Mouse (Mus musculus) hindbrain, embryonic 16.5 days (tissue): ENCODE measurements around the gene Klhl42. TPM values are rescaled to one million over a fixed set of nuclear protein-coding genes. Genes with fewer than 3 reads are reported as not detected.

Experiments
- ATAC-seq: fragments of 200-750 bp; cut with Nextera tagmentation; 2 replicates; pipeline ENCODE4 v1.8.0; 2017; ENCODE audit warnings: moderate TSS enrichment, moderate library complexity
- H3K27ac ChIP-seq: fragments of 300-500 bp; sonication (generic); 2 replicates; pipeline ENCODE4 v1.5.1; 2014; ENCODE audit warnings: low read depth, mild to moderate bottlenecking, control low read depth, low read length, moderate library complexity
- H3K27me3 ChIP-seq: fragments of 300-500 bp; sonication (generic); replicated peaks from 2 replicates; pipeline ENCODE4 v1.6.1; 2014; ENCODE audit warnings: low read length; ENCODE audit not compliant: control insufficient read depth, insufficient read depth
- H3K36me3 ChIP-seq: fragments of 300-500 bp; sonication (generic); 2 replicates; pipeline ENCODE4 v1.6.1; 2014; ENCODE audit warnings: mild to moderate bottlenecking, low read length, moderate library complexity, mixed read lengths; ENCODE audit not compliant: control insufficient read depth, insufficient read depth
- H3K4me1 ChIP-seq: fragments of 300-500 bp; sonication (generic); 2 replicates; pipeline ENCODE4 v1.6.1; 2014; ENCODE audit warnings: low read depth, low read length; ENCODE audit not compliant: control insufficient read depth, insufficient read depth
- H3K4me2 ChIP-seq: fragments of 300-500 bp; sonication (generic); 2 replicates; pipeline ENCODE4 v1.6.1; 2014; ENCODE audit warnings: mild to moderate bottlenecking, low read length, control low read depth, moderate library complexity
- H3K4me3 ChIP-seq: fragments of 300-500 bp; sonication (generic); 2 replicates; pipeline ENCODE4 v1.5.1; 2014; ENCODE audit warnings: mild to moderate bottlenecking, low read length, control low read depth, moderate library complexity
- H3K9ac ChIP-seq: fragments of 300-500 bp; sonication (generic); 2 replicates; pipeline ENCODE4 v1.6.1; 2014; ENCODE audit warnings: low read depth, mild to moderate bottlenecking, control low read depth, low read length, moderate library complexity
- H3K9me3 ChIP-seq: fragments of 300-500 bp; sonication (generic); 2 replicates; pipeline ENCODE4 v1.6.1; 2014; ENCODE audit warnings: mild to moderate bottlenecking, low read length, moderate library complexity; ENCODE audit not compliant: control insufficient read depth
- WGBS: fragments of 180-500 bp; shearing (Covaris S2); extraction: QIAGEN DNeasy Blood & Tissue Kit; methylation state at CpG from one replicate; pipeline ENCODE4 v1.1.7; 2014; 5-methylcytosine and 5-hydroxymethylcytosine counted together
- polyA plus RNA-seq: library from polyadenylated mRNA; unstranded; fragments of >200 nt; fragmentation: Nextera tagmentation; extraction: Ambion mirVana; gene quantifications from 2 replicates; pipeline ENCODE4 v1.2.1, GENCODE M21; 2015

The Klhl42 gene
- polyA plus RNA-seq, 1 experiment from 2014 or later: 6.3 TPM

- H3K4me2 ChIP-seq: no peak overlapping the region
- no peak for ATAC-seq
- H3K9ac ChIP-seq: no peak overlapping the region
- H3K4me3 ChIP-seq: no peak overlapping the region
- peaks cover 10% of the 10 kb centered on the region for H3K4me1 ChIP-seq
- no peaks in the 10 kb centered on the region for H3K9me3 ChIP-seq
- H3K27ac ChIP-seq: no peak overlapping the region
- H3K36me3 ChIP-seq: no peaks in the 10 kb centered on the region
- H3K27me3 ChIP-seq: no peaks in the 10 kb centered on the region
- WGBS: 65% methylated on average over 7 of the region's 7 CpGs
Observed at GRCm38 (mm10) chr6:147085398-147086040, 5.7 kb upstream of the Klhl42 start.

- Histone ChIP-seq H3K9ac (peak within 1 kb of the TSS; percentile 45; the same call in 1 of the 2 replicates), H3K9me3 (no peaks in the 10 kb centered on the region), H3K27ac (no peak within 1 kb of the TSS), H3K27me3 (no peaks in the 10 kb centered on the region), H3K36me3 (no peaks in the 10 kb centered on the region), H3K4me1 (peaks cover 14% of the 10 kb centered on the region), H3K4me2 (peak within 1 kb of the TSS; percentile 58), H3K4me3 (peak within 1 kb of the TSS; percentile 19; the same call in 1 of the 2 replicates)
- whole genome bisulfite sequencing: 7% methylated on average over 20 of the region's 20 CpGs
- no peak for ATAC-seq
Observed at GRCm38 (mm10) chr6:147086594-147087225, 4.5 kb upstream of the Klhl42 start, which contains the start of gene Mansc4. Mansc4 (minus strand) TSS chr6:147087032.

- Histone ChIP-seq H3K27ac (no peak overlapping the region), H3K27me3 (no peaks in the 10 kb centered on the region), H3K4me3 (no peak overlapping the region), H3K4me2 (no peak overlapping the region), H3K4me1 (peaks cover 21% of the 10 kb centered on the region), H3K36me3 (no peaks in the 10 kb centered on the region), H3K9ac (no peak overlapping the region), H3K9me3 (no peaks in the 10 kb centered on the region)
- WGBS: 42% methylated on average over 6 of the region's 7 CpGs
- ATAC-seq: no peak
Observed at GRCm38 (mm10) chr6:147087736-147088135, 3.4 kb upstream of the Klhl42 start.

- WGBS: 78% methylated on average over 3 of the region's 3 CpGs
- no peak overlapping the region for H3K4me2 ChIP-seq
- H3K9ac ChIP-seq: no peak overlapping the region
- H3K9me3 ChIP-seq: no peaks in the 10 kb centered on the region
- ATAC-seq: no peak
- no peaks in the 10 kb centered on the region for H3K27me3 ChIP-seq
- H3K4me3 ChIP-seq: no peak overlapping the region
- no peak overlapping the region for H3K27ac ChIP-seq
- peaks cover 24% of the 10 kb centered on the region for H3K4me1 ChIP-seq
- no peaks in the 10 kb centered on the region for H3K36me3 ChIP-seq
Observed at GRCm38 (mm10) chr6:147088517-147088916, 2.7 kb upstream of the Klhl42 start.

- 63% methylated on average over 5 of the region's 5 CpGs for WGBS
Observed at GRCm38 (mm10) chr6:147090191-147090590, 988 bp upstream of the Klhl42 start.

GRCm38 (mm10) chr6:147092136-147092535 is 957 bp downstream of the Klhl42 start:
- H3K36me3 ChIP-seq: peaks cover 2% of the 10 kb centered on the region; the same call in 1 of the 2 replicates
- no peaks in the 10 kb centered on the region for H3K9me3 ChIP-seq
- peak overlapping the region; percentile 89 for H3K4me2 ChIP-seq
- H3K27ac ChIP-seq: peak overlapping the region; percentile 91
- no peaks in the 10 kb centered on the region for H3K27me3 ChIP-seq
- peak overlapping the region; percentile 65 for H3K4me3 ChIP-seq
- H3K9ac ChIP-seq: peak overlapping the region; percentile 94
- peaks cover 31% of the 10 kb centered on the region for H3K4me1 ChIP-seq
- ATAC-seq: peak; percentile 3; the same call in 1 of the 2 replicates
- WGBS: 0% methylated on average over 14 of the region's 15 CpGs

More at GRCm38 (mm10) chr6:147090191-147090590, 988 bp upstream of the Klhl42 start:
- H3K9ac ChIP-seq: peak overlapping the region; percentile 94; the same call in 1 of the 2 replicates
- no peak for ATAC-seq
- peaks cover 35% of the 10 kb centered on the region for H3K4me1 ChIP-seq
- peak overlapping the region; percentile 89 for H3K4me2 ChIP-seq
- peak overlapping the region; percentile 65 for H3K4me3 ChIP-seq
- H3K36me3 ChIP-seq: no peaks in the 10 kb centered on the region
- H3K27me3 ChIP-seq: no peaks in the 10 kb centered on the region
- no peaks in the 10 kb centered on the region for H3K9me3 ChIP-seq
- H3K27ac ChIP-seq: no peak overlapping the region; the same call in 1 of the 2 replicates

GRCm38 (mm10) chr6:147094771-147095170 is 3.6 kb downstream of the Klhl42 start:
- WGBS: 78% methylated on average over 7 of the region's 7 CpGs
- Histone ChIP-seq H3K9me3 (no peaks in the 10 kb centered on the region), H3K36me3 (peaks cover 2% of the 10 kb centered on the region; the same call in 1 of the 2 replicates), H3K4me2 (peak overlapping the region; percentile 25), H3K27me3 (no peaks in the 10 kb centered on the region), H3K27ac (no peak overlapping the region), H3K4me3 (no peak overlapping the region), H3K4me1 (peaks cover 31% of the 10 kb centered on the region), H3K9ac (no peak overlapping the region)
- no peak for ATAC-seq

GRCm38 (mm10) chr6:147096109-147096508 is 4.9 kb downstream of the Klhl42 start:
- peaks cover 2% of the 10 kb centered on the region; the same call in 1 of the 2 replicates for H3K36me3 ChIP-seq
- H3K4me2 ChIP-seq: no peak overlapping the region
- H3K4me1 ChIP-seq: peaks cover 21% of the 10 kb centered on the region
- ATAC-seq: no peak
- no peak overlapping the region for H3K27ac ChIP-seq
- H3K4me3 ChIP-seq: no peak overlapping the region
- H3K9me3 ChIP-seq: no peaks in the 10 kb centered on the region
- 97% methylated on average over 4 of the region's 4 CpGs for WGBS
- no peaks in the 10 kb centered on the region for H3K27me3 ChIP-seq
- no peak overlapping the region for H3K9ac ChIP-seq

GRCm38 (mm10) chr6:147096934-147097333 is 5.8 kb downstream of the Klhl42 start:
- ATAC-seq: no peak
- Histone ChIP-seq H3K9ac (no peak overlapping the region), H3K27ac (no peak overlapping the region), H3K4me2 (no peak overlapping the region), H3K4me1 (peaks cover 21% of the 10 kb centered on the region), H3K4me3 (no peak overlapping the region), H3K27me3 (no peaks in the 10 kb centered on the region), H3K9me3 (no peaks in the 10 kb centered on the region), H3K36me3 (peaks cover 5% of the 10 kb centered on the region)
- 81% methylated on average over 3 of the region's 3 CpGs for WGBS
